Mouse (Mus musculus) forebrain, postnatal 0 days (tissue): Measurements from ENCODE around the gene Rftn2. TPM values are rescaled to one million over a fixed set of nuclear protein-coding genes. Genes with fewer than 3 reads are reported as not detected.
A peak's percentile ranks its signal among the peaks of the same experiment; 100 is the strongest.

Experiments used
- ATAC-seq: fragments of 200-750 bp; cut with Nextera tagmentation; 2 replicates; pipeline ENCODE4 v1.8.0; 2017; ENCODE audit warnings: mild to moderate bottlenecking, moderate library complexity
- DNase-seq: peaks from one replicate; pipeline ENCODE4 v3.0.0-alpha.2; 2015
- H3K27ac ChIP-seq: fragments of 300-500 bp; sonication (generic); 2 replicates; pipeline ENCODE4 v1.5.1; 2014; ENCODE audit warnings: low read depth, mild to moderate bottlenecking, antibody characterized with exemption, low read length, moderate library complexity, mixed read lengths
- H3K27me3 ChIP-seq: fragments of 300-500 bp; sonication (generic); 2 replicates; pipeline ENCODE4 v1.6.1; 2014; ENCODE audit warnings: mild to moderate bottlenecking, low read length, mixed read lengths; ENCODE audit not compliant: insufficient read depth
- H3K36me3 ChIP-seq: fragments of 300-500 bp; sonication (generic); 2 replicates; pipeline ENCODE4 v1.6.1; 2014; ENCODE audit warnings: mild to moderate bottlenecking, moderate library complexity; ENCODE audit not compliant: insufficient read depth
- H3K4me1 ChIP-seq: fragments of 300-500 bp; sonication (generic); 2 replicates; pipeline ENCODE4 v1.6.1; 2014; ENCODE audit warnings: antibody characterized with exemption; ENCODE audit not compliant: insufficient read depth
- H3K4me2 ChIP-seq: fragments of 300-500 bp; sonication (generic); 2 replicates; pipeline ENCODE4 v1.6.1; 2014; ENCODE audit warnings: low read depth, mild to moderate bottlenecking, moderate library complexity
- H3K4me3 ChIP-seq: fragments of 300-500 bp; sonication (generic); 2 replicates; pipeline ENCODE4 v1.5.1; 2014; ENCODE audit warnings: low read depth, low read length, mixed read lengths
- H3K9ac ChIP-seq: fragments of 300-500 bp; sonication (generic); 2 replicates; pipeline ENCODE4 v1.6.1; 2014; ENCODE audit warnings: mild to moderate bottlenecking
- H3K9me3 ChIP-seq: fragments of 300-500 bp; sonication (generic); 2 replicates; pipeline ENCODE4 v1.6.1; 2016; ENCODE audit warnings: low read length
- CTCF ChIP-seq: sonication (generic); IDR thresholded peaks from 2 replicates; pipeline ENCODE4 v1.5.1; 2016; ENCODE audit warnings: antibody characterized with exemption, control low read depth, low read depth
- WGBS: fragments of 180-500 bp; shearing (Covaris S2); extraction: QIAGEN DNeasy Blood & Tissue Kit; methylation state at CpG from one replicate; pipeline ENCODE4 v1.1.7; 2014; 5-methylcytosine and 5-hydroxymethylcytosine counted together
- polyA plus RNA-seq: library from polyadenylated mRNA; unstranded; fragments of >200 nt; fragmentation: Nextera tagmentation; extraction: Ambion mirVana; gene quantifications from 2 replicates; pipeline ENCODE4 v1.2.1, GENCODE M21; 2015
- total RNA-seq: library from RNA; depleted of rRNA; stranded (reverse); fragments of >200 nt; gene quantifications from 2 replicates; pipeline ENCODE4 v1.2.3, GENCODE M21; 2014

Gene Rftn2
- total and polyA plus RNA-seq, 2 experiments from 2014 or later, result 10.1 to 12.4 TPM

- peak; percentile 55 for ATAC-seq
- Histone ChIP-seq H3K4me3 (no peak overlapping the region), H3K27ac (0 out of 2 replicates have a peak overlapping the region, but pooled peaks have one; percentile 1)
Observed at GRCm38 (mm10) chr1:55160831-55161638, 65.5 kb downstream of the Rftn2 start.

DNA sequence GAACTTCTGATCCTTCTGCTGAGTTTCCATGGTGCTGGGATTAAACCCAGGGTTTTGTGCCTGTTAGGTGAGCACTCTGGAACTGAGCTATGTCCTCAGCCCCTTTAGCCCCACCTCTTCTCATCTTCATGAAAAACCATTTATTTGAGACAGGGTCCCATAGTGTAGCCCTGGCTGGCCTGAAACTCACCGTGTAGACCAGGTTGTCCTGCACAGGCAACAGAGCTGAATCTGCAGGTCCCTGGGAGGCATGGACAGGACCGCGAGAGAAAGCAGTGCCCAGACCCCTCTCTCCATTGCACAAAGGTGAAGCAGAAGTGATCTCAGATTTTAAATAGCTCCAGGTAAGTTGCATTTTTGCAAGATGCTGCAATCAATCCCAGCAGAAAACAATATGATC lies 66.4 kb downstream of the Rftn2 start:
- no peak for TF ChIP-seq CTCF
- Histone ChIP-seq H3K27me3 (no peaks in the 10 kb centered on the region), H3K36me3 (peaks cover 26% of the 10 kb centered on the region), H3K9me3 (no peaks in the 10 kb centered on the region), H3K27ac (no peak overlapping the region), H3K4me1 (no peaks in the 10 kb centered on the region), H3K4me2 (no peak overlapping the region), H3K4me3 (no peak overlapping the region), H3K9ac (no peak overlapping the region)
- no peak for DNase-seq
- no peak for ATAC-seq
- WGBS, result 93% methylated on average over 3 of the region's 3 CpGs

More at GRCm38 (mm10) chr1:55160831-55161638, 65.5 kb downstream of the Rftn2 start:
- no peaks in the 10 kb centered on the region for H3K4me1 ChIP-seq
- peaks cover 22% of the 10 kb centered on the region for H3K36me3 ChIP-seq
- 49% methylated on average over 17 of the region's 17 CpGs for WGBS
- no peak overlapping the region for H3K4me2 ChIP-seq
- DNase-seq, result peak; percentile 40
- H3K9ac ChIP-seq, result no peak overlapping the region
- no peaks in the 10 kb centered on the region for H3K27me3 ChIP-seq
- H3K9me3 ChIP-seq, result no peaks in the 10 kb centered on the region
- TF ChIP-seq CTCF, result no peak

GRCm38 (mm10) chr1:55158821-55159220 lies 67.8 kb downstream of the Rftn2 start:
- Histone ChIP-seq H3K9ac (no peak overlapping the region), H3K27me3 (no peaks in the 10 kb centered on the region), H3K36me3 (peaks cover 30% of the 10 kb centered on the region), H3K27ac (no peak overlapping the region), H3K9me3 (no peaks in the 10 kb centered on the region), H3K4me2 (no peak overlapping the region), H3K4me3 (no peak overlapping the region), H3K4me1 (no peaks in the 10 kb centered on the region)
- 90% methylated on average over 8 of the region's 8 CpGs for WGBS
- no peak for TF ChIP-seq CTCF
- DNase-seq (no peak), ATAC-seq (no peak)

DNA sequence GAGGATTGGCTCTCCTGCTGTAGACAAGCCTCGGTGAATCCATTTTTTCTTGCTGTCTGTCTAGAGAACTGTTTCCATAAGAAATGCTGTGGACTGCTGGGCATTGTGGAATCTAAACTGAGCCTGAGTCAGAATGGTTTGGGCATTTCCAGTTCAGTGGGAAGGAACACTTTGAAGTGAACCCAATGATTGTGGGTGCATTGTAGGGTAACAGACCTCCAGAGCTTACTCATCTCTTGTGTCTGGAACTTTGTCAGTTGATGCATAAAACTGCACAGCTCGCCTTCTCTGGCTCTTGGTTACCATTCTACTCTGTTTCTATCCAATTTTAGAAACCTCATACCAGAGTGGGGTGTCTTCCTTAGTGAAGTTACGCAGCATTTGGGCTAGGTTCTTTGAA lies 68.4 kb downstream of the Rftn2 start:
- Histone ChIP-seq H3K9me3 (no peaks in the 10 kb centered on the region), H3K4me3 (no peak overlapping the region), H3K27me3 (no peaks in the 10 kb centered on the region), H3K4me2 (no peak overlapping the region), H3K36me3 (peaks cover 31% of the 10 kb centered on the region), H3K9ac (no peak overlapping the region), H3K4me1 (no peaks in the 10 kb centered on the region), H3K27ac (no peak overlapping the region)
- no peak for ATAC-seq
- 92% methylated on average over 3 of the region's 3 CpGs for WGBS
- DNase-seq, result no peak
- no peak for TF ChIP-seq CTCF

DNA sequence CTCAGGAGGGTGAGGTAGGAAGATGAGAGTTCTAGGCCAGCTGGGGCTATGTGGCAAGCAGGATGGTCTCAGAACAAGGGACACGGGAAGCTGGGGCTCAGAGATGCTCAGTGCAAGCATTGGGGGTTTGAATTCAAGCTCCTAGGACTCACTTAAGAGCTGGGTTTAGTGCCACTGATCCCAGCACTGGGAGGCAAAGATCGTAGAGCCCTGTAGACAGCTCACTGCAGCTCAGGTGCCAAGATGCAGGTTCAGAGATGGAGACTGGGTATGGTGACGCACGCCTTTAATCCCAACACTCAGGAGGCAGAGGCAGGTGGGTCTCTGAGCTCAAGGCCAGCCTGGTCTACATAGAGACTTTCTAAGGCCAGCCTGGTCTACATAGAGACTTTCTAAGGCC lies 69.3 kb downstream of the Rftn2 start:
- WGBS, result 94% methylated on average over 4 of the region's 4 CpGs
- H3K9me3 ChIP-seq, result no peaks in the 10 kb centered on the region
- peaks cover 33% of the 10 kb centered on the region for H3K36me3 ChIP-seq
- H3K9ac ChIP-seq, result no peak overlapping the region
- no peak overlapping the region for H3K4me3 ChIP-seq
- ATAC-seq (no peak), DNase-seq (no peak)
- no peak overlapping the region for H3K4me2 ChIP-seq
- H3K4me1 ChIP-seq, result no peaks in the 10 kb centered on the region
- no peak overlapping the region for H3K27ac ChIP-seq
- TF ChIP-seq CTCF, result no peak
- no peaks in the 10 kb centered on the region for H3K27me3 ChIP-seq

DNA sequence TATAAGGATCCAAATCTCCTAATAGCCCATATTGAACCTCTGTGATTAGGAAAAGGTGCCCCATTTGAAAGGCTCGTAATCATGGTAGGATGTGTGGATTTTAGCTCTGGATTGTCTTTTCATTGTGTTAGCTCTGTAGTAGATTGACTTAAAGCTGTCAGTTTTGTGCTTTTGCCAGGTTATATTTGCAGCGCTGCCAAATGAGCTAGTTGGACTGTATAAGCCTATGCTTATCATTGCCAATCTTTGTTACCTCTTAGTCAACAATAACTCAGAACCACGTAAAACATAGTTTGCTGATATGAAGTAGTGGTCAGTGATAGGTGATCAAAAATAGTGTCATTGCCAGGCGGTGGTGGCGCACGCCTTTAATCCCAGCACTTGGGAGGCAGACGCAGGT lies 81.0 kb downstream of the Rftn2 start:
- no peaks in the 10 kb centered on the region for H3K4me1 ChIP-seq
- ATAC-seq (no peak), DNase-seq (peak; percentile 30)
- WGBS, result 83% methylated on average over 7 of the region's 7 CpGs
- TF ChIP-seq CTCF, result no peak
- H3K4me3 ChIP-seq, result no peak overlapping the region
- H3K27ac ChIP-seq, result no peak overlapping the region
- no peak overlapping the region for H3K4me2 ChIP-seq
- no peaks in the 10 kb centered on the region for H3K9me3 ChIP-seq
- H3K9ac ChIP-seq, result no peak overlapping the region
- H3K36me3 ChIP-seq, result peaks cover 30% of the 10 kb centered on the region
- no peaks in the 10 kb centered on the region for H3K27me3 ChIP-seq

DNA sequence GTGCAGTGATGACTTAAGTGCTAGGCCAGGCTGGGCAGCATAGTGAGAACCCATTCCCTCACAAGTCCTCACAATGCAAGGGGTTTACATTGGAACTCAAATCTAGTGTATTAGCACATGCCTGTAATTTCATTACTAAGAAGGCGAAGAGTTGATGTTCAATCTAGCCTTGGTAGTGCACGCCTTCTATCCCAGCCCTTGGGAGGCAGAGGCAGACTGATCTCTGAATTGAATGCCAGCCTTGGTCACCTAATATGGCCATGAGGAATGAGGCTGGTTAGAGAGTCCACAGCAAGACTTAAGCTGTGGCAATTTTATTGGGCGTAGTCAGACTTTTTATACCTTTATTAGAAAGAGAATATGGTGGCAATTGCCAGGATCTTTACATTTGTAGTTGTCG lies 82.2 kb downstream of the Rftn2 start:
- H3K4me2 ChIP-seq, result no peak overlapping the region
- no peak overlapping the region for H3K27ac ChIP-seq
- no peaks in the 10 kb centered on the region for H3K27me3 ChIP-seq
- peaks cover 24% of the 10 kb centered on the region for H3K36me3 ChIP-seq
- H3K4me3 ChIP-seq, result no peak overlapping the region
- no peaks in the 10 kb centered on the region for H3K4me1 ChIP-seq
- H3K9ac ChIP-seq, result no peak overlapping the region
- ATAC-seq (no peak), DNase-seq (no peak)
- no peak for TF ChIP-seq CTCF
- 98% methylated on average over 4 of the region's 4 CpGs for WGBS
- no peaks in the 10 kb centered on the region for H3K9me3 ChIP-seq
